Mouse (Mus musculus) stomach, postnatal 0 days (tissue): ENCODE measurements around the gene Lpcat1. TPM values are rescaled to one million over a fixed set of nuclear protein-coding genes. Genes with fewer than 3 reads are reported as not detected.

Experiments
- ATAC-seq: fragments of 200-750 bp; cut with Nextera tagmentation; 2 replicates; pipeline ENCODE4 v1.8.0; 2017; ENCODE audit not compliant: low FRiP score, low TSS enrichment
- DNase-seq: peaks from one replicate; pipeline ENCODE4 v3.0.0-alpha.2; 2016; ENCODE audit warnings: low spot score
- H3K27ac ChIP-seq: fragments of 300-500 bp; sonication (generic); replicated peaks from 2 replicates; pipeline ENCODE4 v1.5.1; 2014; ENCODE audit warnings: mild to moderate bottlenecking, control low read depth
- H3K27me3 ChIP-seq: fragments of 300-500 bp; sonication (generic); 2 replicates; pipeline ENCODE4 v1.6.1; 2014; ENCODE audit warnings: low read length; ENCODE audit not compliant: control insufficient read depth, insufficient read depth
- H3K36me3 ChIP-seq: fragments of 300-500 bp; sonication (generic); 2 replicates; pipeline ENCODE4 v1.6.1; 2014; ENCODE audit warnings: low read length, mixed read lengths; ENCODE audit not compliant: control insufficient read depth, insufficient read depth
- H3K4me1 ChIP-seq: fragments of 300-500 bp; sonication (generic); replicated peaks from 2 replicates; pipeline ENCODE4 v1.6.1; 2014; ENCODE audit warnings: antibody characterized with exemption; ENCODE audit not compliant: control insufficient read depth, insufficient read depth
- H3K4me2 ChIP-seq: fragments of 300-500 bp; sonication (generic); replicated peaks from 2 replicates; pipeline ENCODE4 v1.6.1; 2014; ENCODE audit warnings: low read depth, mild to moderate bottlenecking, control low read depth, moderate library complexity
- H3K4me3 ChIP-seq: fragments of 300-500 bp; sonication (generic); 2 replicates; pipeline ENCODE4 v1.5.1; 2014; ENCODE audit warnings: low read depth, low read length, control low read depth
- H3K9ac ChIP-seq: fragments of 300-500 bp; sonication (generic); 2 replicates; pipeline ENCODE4 v1.6.1; 2014; ENCODE audit warnings: mild to moderate bottlenecking, low read length, control low read depth, mixed read lengths
- H3K9me3 ChIP-seq: fragments of 300-500 bp; sonication (generic); 2 replicates; pipeline ENCODE4 v1.6.1; 2016; ENCODE audit warnings: low read length; ENCODE audit not compliant: control insufficient read depth
- CTCF ChIP-seq: IDR thresholded peaks from 2 replicates; pipeline ENCODE4 v1.5.1; 2016; ENCODE audit warnings: antibody characterized with exemption, low read depth, mild to moderate bottlenecking, moderate library complexity
- EP300 ChIP-seq: optimal IDR thresholded peaks from 2 replicates; pipeline ENCODE3; 2016; ENCODE audit warnings: antibody characterized with exemption
- WGBS: fragments of 180-500 bp; shearing (Covaris S2); extraction: QIAGEN DNeasy Blood & Tissue Kit; methylation state at CpG from one replicate; pipeline ENCODE4 v1.1.7; 2014; 5-methylcytosine and 5-hydroxymethylcytosine counted together
- polyA plus RNA-seq: library from polyadenylated mRNA; unstranded; fragments of >200 nt; fragmentation: Nextera tagmentation; extraction: Ambion mirVana; gene quantifications from 2 replicates; pipeline ENCODE4 v1.2.1, GENCODE M21; 2015

Gene Lpcat1
- polyA plus RNA-seq, 1 experiment from 2014 or later, result 8.5 TPM

- H3K27ac ChIP-seq, result no peak overlapping the region
- TF ChIP-seq CTCF (no peak), EP300 (no peak)
- no peak for ATAC-seq
- no peak overlapping the region for H3K4me2 ChIP-seq
- H3K9ac ChIP-seq, result no peak overlapping the region
- no peaks in the 10 kb centered on the region for H3K9me3 ChIP-seq
- peaks cover 2% of the 10 kb centered on the region; the same call in 1 of the 2 replicates for H3K36me3 ChIP-seq
- H3K27me3 ChIP-seq, result no peaks in the 10 kb centered on the region
- no peak overlapping the region for H3K4me3 ChIP-seq
- 90% methylated on average over 8 of the region's 8 CpGs for WGBS
- no peaks in the 10 kb centered on the region for H3K4me1 ChIP-seq
- no peak for DNase-seq
Measured at GRCm38 (mm10) chr13:73508817-73509550, 42.0 kb downstream of the Lpcat1 start.

- WGBS, result 71% methylated on average over 6 of the region's 6 CpGs
- Histone ChIP-seq H3K27me3 (no peaks in the 10 kb centered on the region), H3K9ac (no peak overlapping the region), H3K27ac (no peak overlapping the region), H3K4me1 (no peaks in the 10 kb centered on the region), H3K36me3 (peaks cover 8% of the 10 kb centered on the region), H3K9me3 (no peaks in the 10 kb centered on the region), H3K4me3 (no peak overlapping the region), H3K4me2 (no peak overlapping the region)
- TF ChIP-seq CTCF, result no peak
- no peak for TF ChIP-seq EP300
- no peak for DNase-seq
- no peak for ATAC-seq
Measured at GRCm38 (mm10) chr13:73509869-73510268, 42.9 kb downstream of the Lpcat1 start.

GRCm38 (mm10) chr13:73512776-73513673 is 46.0 kb downstream of the Lpcat1 start:
- ATAC-seq (peak; percentile 61; the same call in 1 of the 2 replicates), DNase-seq (peak; percentile 79)
- H3K4me1 ChIP-seq, result no peaks in the 10 kb centered on the region
- no peak overlapping the region for H3K4me3 ChIP-seq
- TF ChIP-seq CTCF (peak; percentile 93), EP300 (no peak)
- no peaks in the 10 kb centered on the region for H3K9me3 ChIP-seq
- no peak overlapping the region for H3K4me2 ChIP-seq
- WGBS, result 55% methylated on average over 13 of the region's 13 CpGs
- peaks cover 8% of the 10 kb centered on the region for H3K36me3 ChIP-seq
- no peaks in the 10 kb centered on the region for H3K27me3 ChIP-seq
- H3K9ac ChIP-seq, result no peak overlapping the region
- no peak overlapping the region for H3K27ac ChIP-seq

- Histone ChIP-seq H3K4me1 (no peaks in the 10 kb centered on the region), H3K4me3 (no peak overlapping the region), H3K4me2 (no peak overlapping the region), H3K9ac (no peak overlapping the region), H3K27ac (no peak overlapping the region), H3K9me3 (no peaks in the 10 kb centered on the region), H3K27me3 (no peaks in the 10 kb centered on the region), H3K36me3 (peaks cover 8% of the 10 kb centered on the region)
- WGBS, result 69% methylated on average over 3 of the region's 4 CpGs
- no peak for ATAC-seq
- DNase-seq, result no peak
- TF ChIP-seq EP300 (no peak), CTCF (no peak)
Measured at GRCm38 (mm10) chr13:73516886-73517285, 49.9 kb downstream of the Lpcat1 start.

GRCm38 (mm10) chr13:73533716-73534115 is 66.7 kb downstream of the Lpcat1 start:
- no peak overlapping the region for H3K27ac ChIP-seq
- peaks cover 3% of the 10 kb centered on the region; the same call in 1 of the 2 replicates for H3K27me3 ChIP-seq
- no peaks in the 10 kb centered on the region for H3K9me3 ChIP-seq
- TF ChIP-seq CTCF (no peak), EP300 (no peak)
- WGBS, result 82% methylated on average over 3 of the region's 3 CpGs
- H3K9ac ChIP-seq, result no peak overlapping the region
- no peaks in the 10 kb centered on the region for H3K36me3 ChIP-seq
- ATAC-seq (no peak), DNase-seq (no peak)
- H3K4me2 ChIP-seq, result no peak overlapping the region
- H3K4me1 ChIP-seq, result no peaks in the 10 kb centered on the region
- no peak overlapping the region for H3K4me3 ChIP-seq
